Mouse (Mus musculus) c-Kit-positive CD71-positive TER-119-positive erythroid progenitor cells, embryonic 14.5 days (primary cell): ENCODE results near the gene Rbm8a.

Experiments used
- DNase-seq: peaks from one replicate; pipeline ENCODE4 v3.0.0-alpha.2; 2013; ENCODE audit warnings: low spot score

Gene Rbm8a

GRCm38 (mm10) chr3:96671519-96671918 lies 41.8 kb downstream of the Rbm8a start:
- no peak for DNase-seq

DNA sequence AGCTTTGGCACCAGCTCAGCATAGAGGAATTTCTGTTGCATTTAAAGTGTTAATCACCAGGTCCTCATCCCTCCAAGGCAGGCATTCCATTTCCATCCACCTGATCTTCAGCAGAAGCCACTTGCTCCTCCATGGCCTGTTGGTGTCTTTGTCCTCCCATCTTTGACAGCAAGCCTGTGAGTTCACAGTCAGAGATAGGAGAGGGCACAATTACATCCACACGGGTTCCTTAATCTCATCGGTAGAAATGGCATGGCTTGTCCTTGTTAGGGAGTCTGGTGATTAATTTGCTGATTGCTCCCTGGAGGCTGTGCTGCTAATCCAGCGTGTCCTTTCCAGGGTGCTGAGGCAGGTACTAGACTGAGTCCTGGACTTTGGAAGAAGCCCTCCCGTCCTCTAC lies 43.8 kb downstream of the Rbm8a start:
- no peak for DNase-seq

- DNase-seq: no peak
These were observed 44.7 kb downstream of the Rbm8a start for GRCm38 (mm10) chr3:96674442-96674841.

- DNase-seq: no peak
These were observed 45.4 kb downstream of the Rbm8a start for GRCm38 (mm10) chr3:96675171-96675570.

GRCm38 (mm10) chr3:96675690-96676089 lies 46.0 kb downstream of the Rbm8a start:
- DNase-seq: no peak

DNA sequence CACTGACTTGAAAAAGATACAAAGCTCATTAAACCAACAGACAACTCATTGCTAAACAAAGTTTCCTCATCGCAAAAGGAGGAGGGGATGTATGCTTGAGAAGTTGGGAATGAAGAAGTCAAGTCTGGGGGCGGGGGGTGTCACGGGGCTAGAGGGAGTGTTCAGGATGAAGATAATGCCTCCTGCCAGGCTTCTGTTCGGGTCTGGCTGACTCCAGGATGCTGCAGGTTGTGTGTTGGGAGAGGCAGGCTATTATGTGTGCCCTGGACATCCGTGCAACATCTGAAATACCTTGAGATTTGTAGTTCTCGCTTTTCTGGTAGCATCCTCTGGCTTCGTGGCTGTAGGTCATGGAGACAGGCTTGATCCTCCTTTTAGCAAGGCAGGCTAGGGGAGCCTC lies 48.7 kb downstream of the Rbm8a start:
- DNase-seq: no peak

GRCm38 (mm10) chr3:96679159-96679674 lies 49.5 kb downstream of the Rbm8a start:
- peak; percentile 31 for DNase-seq

- DNase-seq: no peak
These were observed 50.7 kb downstream of the Rbm8a start for GRCm38 (mm10) chr3:96680269-96680956.
